Mouse (Mus musculus): ENCODE data around the gene Scn1b.

Gene Scn1b

DNA sequence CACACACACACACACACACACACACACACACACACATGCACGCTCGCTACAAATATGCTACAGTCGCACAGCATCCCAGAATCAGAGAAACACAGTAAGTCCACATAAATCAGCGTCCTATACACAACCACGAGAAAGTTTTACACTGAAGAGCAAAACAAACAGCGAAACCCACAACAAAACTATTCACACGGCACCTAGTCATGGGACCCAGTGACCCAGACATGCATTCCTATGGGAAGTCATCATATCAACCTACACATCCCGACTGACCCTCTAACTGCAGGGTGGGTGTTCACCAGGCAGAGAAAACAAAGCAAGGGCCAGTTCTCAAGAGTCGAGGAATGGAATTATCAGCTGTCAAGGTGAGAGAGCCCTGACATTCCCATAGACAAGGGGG is 22.5 kb upstream of the Scn1b start:
- no peak for DNase-seq

DNA sequence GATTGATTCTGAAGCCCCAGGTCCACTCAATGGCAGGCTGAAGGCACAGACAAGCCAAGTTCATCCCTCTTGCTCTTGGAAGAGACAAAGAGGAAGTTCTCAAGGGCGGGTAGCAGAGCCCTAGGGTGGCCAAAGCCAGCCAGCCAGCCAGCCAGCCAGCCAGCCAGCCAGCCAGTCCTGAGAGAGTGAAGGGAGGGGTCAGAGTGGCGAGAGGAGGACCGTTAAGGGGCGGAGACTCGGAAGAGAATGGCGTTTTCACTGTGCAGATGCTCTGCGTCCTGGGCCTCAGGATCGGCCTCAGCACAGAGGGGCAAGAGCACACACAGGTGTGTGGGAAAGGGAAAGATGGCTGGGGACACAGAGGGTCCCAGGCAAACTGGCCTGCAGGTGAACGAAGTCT is 22.0 kb upstream of the Scn1b start:
- DNase-seq, result peak; percentile 60 to 82

DNA sequence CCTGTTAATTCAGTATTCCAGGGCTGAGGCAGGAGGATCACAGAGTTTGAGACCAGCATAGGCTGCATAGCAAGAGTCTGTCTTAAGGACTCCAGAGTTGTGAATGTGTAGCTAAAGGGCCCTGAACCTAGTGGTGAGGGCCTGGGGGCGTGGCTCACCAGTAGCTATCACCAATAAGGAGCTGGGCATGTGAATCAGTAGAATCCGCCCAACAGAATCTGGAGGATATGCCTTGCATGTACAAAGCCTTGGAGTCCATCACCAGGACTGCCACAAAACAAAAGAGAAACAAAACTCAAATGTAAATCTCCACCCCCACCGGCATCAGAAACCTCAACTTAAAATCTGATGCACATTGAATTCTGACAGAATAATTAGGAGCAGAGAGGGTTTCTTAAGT is 21.3 kb upstream of the Scn1b start:
- no peak for DNase-seq

DNA sequence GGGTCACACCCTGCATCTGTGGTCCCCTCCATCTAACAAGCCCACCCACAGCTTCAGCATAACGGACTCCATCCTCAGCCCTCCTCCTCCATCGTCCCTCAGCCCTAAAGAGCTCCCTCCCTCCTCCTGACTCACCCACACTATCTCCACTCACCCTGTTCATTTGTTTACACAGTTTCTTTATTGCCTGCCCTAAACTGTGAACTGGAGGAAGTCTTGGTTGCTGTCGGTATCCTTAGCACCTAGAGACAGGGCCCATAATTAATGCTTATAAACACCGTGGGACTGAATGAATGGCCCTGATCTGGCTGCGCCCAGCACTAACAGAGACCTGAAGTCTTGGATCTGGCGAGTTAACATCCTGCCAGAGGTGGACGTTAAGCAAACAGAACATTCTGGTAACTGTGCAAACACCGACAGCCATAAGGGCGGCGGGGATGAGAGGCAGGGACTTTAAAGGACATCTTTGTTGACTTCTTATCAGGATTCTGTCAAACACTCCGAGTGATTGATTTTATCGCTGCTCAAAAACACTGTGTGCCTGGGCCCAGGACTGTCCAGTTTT is 18.9 kb upstream of the Scn1b start:
- no peak for DNase-seq

DNA sequence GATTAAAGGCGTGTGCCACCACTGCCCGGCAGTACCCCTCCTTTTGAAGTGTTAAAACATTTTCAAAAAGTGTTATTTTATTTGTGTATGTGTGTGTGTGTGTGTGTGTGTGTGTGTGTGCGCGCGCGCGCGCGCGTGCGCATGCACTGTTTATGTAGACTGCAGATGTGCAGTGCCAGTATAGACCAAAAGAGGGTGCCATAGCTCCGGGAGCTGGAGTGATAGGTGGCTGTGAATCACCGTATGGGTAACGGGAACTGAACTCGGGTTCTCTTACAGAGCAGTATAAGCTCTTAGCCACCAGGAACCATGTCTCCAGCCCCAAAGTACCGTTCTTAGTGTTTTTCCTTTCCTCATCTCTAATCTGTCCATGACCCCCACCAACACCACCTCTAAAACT is 18.1 kb upstream of the Scn1b start:
- no peak for DNase-seq

DNA sequence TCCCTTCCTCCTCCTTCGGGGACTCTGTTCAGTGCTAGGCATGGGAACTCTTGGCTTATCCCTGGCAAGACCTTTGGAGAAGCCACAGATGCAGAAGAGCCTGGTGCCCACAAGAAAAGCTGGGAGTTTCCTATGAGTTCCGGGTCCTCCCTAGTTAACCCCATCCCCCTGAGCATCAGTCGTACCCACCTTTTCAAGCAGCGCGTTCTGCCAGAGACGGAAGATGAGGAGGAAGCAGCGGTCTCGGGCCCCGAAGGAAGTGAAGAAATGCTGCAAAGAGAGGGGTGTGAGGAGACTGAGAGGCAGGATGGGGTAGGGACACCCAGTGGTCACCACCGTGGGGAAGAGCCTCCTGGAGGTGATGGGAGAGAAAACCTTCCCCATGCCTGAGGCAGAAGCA is 14.1 kb upstream of the Scn1b start:
- DNase-seq, result no peak

DNA sequence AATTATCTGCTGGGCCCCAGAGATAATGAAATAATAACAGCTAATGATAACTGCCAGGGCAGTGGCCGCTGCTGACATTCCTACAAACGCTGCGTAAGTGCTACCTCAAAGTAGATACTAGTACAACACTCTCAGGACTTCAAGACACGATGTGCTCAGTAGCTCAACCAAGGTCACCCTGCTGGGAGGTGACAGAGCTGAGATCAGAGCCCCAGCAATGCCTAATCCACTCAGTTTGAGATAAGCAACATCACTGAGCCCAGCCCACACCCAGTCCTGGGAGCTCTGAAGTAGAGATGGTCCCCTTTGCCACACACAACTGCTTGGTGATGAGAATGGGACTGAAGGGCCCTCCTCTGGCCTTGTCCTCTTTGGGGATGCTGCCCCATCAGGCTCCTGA is 13.5 kb upstream of the Scn1b start:
- no peak for DNase-seq

DNA sequence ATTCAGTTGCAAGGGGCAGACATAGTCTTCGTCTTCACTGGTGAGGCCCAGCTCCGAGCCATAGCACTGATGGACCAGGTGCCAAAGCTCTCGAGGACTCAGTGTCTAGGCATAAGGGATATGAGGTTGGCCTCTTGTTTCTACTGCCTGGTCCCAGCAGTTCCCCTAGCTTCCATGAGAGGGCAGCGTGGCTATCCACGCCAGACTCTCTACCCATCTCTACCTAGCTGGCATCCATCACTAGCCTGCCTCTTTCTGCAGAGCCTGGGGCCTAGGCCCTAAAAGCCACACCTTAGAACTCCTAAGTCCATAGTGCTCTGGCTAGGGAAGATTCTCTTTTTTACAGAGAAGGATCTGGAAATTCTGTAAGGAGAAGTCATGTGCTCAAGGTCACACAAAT is 13.0 kb upstream of the Scn1b start:
- DNase-seq, result peak; percentile 73 to 78

DNA sequence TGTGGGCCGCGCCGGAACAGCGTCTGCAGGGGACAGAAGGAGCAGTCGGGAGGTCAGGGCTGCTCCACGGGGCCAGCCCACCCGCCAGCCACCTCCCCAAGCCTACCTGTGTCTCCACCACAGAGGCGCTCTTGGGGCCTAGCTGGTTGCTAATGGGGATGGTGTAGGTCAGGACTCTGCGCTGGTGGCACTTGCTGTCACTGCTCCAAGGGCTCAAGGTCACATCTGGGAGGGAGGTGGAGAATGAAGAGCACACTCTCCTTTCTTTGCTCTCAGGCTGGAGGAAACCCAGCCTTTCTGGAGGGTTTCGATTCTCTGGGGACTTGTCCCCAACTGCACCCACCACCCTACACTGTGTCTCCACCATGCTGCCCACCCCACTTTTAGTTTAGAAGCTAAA is 8.9 kb upstream of the Scn1b start:
- no peak for DNase-seq

DNA sequence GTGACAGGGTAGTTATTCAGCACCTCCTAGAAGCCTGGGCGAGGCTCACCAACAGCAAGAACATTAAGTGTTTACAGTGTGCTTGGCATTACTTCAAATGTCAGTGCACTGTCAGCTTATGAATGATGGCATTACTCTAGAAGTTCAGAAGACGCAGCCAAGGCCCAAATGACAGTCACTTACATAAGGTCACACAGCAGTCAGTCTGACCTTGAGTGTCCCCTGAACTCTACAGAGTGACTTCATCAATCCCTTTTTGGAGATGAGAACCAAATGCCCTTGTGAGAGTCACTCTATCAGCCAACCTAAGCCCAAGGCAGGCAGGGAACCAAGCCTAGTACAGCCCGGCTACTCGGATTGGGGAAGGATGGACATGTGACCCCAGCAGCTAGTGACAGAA is 5.1 kb upstream of the Scn1b start:
- no peak for DNase-seq

DNA sequence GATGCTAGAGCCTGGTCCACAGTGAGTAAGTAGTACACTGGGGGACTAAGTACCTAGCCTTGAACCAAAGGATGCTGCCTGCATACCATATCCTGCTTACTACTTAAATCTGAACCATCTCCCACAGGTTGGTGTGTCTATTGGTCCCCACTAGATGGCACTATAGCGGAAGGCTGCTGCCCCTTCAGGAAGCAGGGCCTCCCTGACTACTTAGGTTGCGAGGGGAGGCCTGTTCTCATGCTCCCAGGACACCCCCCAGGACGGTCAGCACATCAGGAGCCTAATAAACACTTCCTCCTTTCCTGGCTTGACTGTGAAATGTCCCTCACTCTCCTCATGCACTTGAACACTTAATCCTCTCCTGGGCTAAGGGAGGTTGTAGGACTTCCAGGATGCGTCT is 4.0 kb upstream of the Scn1b start:
- peak; percentile 54 to 64 for DNase-seq

DNA sequence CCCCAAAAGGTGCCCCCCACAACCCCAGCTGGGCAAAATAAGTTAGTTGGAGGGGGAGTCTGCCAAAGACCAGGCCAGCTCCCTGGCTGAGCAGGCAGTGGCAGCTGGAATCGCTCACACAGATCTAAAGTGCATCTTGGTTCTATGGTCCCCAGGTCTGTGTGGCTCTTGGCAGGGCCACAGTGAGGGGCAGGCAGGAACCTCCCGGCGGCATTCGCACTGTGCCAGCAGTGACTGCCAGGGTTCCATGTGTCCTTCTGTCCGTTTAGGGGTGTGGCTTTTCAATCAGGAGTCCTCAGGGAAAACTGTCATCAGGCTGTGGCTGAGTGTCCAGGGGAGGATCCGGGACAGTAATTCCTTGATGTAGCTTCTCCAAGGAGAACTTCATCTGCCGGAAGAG is 3.4 kb upstream of the Scn1b start:
- no peak for DNase-seq

DNA sequence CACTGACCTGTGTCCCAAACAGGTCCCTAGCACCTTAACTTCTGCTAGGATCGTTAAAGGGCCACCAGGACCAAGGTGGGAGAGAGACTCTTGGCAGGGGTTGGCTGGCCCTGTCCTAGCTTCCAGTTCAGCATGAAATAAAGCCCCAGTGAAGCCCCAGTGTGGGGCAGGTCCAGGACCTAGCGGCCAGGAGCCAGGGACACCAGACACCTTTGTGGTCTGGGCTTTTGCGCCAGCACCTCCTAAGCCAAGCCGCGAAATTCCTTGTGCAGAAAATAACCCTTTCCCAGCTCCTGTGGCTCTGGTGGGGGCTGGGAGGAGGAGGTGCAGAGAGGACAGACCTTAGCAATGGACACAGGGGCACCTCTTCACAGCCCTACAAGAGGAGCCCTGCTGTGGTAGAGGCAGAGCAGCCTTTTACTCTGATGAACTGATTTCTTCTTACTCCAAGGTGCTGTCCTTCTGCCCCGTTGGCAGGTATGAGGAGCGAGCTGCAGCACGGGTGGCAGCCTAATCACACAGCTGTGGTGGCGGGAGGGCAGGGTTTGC is 1.4 kb upstream of the Scn1b start:
- DNase-seq, result no peak

DNA sequence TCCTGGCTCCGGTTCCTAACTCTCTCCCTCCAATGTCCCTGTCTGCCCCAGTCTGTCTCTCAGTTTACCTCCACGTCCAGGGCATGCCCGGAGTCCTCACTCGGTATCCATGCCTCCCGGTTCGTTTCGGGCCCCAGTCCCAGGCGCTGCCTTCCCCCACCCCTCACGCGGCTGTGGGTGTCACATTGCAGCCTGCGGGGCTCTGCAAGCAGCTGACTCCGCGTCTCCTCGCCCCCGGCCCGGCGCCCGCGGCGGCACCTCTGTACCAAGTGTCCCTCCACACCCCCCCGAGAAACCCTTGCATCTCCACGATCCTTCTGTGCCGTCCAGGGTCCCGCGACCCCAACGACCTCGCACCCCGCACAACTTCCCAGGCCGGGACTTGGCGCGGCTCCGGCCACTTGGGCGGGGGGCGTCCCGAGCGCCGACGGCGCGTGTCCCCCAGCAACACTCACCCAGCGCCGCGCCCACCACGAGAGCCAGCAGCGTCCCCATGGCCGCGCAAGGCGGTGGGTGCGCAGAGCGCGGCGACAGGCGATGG is 522 bp downstream of the Scn1b start:
- no peak for DNase-seq

DNA sequence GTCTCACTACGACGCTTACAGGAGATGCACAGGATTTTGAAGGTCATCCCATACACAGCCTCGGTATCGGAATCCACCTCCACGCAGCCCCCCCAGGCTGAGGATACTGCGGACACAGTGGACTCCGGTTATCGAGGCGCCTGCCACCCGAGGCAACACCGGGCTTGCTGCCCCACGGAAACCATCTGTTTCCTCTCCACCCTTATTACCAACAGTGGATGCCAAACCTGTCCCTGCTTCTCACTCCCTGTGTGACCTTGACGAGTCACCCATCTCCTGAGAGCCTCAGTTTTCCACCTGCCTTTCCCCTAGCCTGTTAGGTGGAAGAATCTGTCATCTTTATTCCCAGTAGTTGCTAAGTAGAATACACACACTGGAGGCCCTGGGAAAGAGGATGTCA is 1.7 kb downstream of the Scn1b start:
- no peak for DNase-seq

DNA sequence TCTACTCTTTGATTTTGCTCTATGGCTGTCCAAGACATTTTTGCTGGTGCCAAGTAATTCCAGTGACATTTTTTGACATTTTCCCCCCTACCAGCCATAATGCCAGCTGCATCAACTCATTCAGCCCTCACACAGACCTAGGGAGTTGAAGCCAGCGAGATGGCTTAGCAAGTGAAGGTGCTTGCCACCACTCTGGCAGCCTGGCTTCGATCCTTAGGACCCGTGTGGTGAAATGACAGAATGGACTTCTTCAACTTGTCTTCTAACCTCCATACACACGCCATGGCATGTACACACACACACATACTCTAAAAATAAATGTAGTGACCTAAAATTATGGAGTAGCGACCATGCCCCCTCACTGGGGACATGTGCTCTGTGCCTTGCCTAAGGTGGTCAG is 2.4 kb downstream of the Scn1b start:
- no peak for DNase-seq

DNA sequence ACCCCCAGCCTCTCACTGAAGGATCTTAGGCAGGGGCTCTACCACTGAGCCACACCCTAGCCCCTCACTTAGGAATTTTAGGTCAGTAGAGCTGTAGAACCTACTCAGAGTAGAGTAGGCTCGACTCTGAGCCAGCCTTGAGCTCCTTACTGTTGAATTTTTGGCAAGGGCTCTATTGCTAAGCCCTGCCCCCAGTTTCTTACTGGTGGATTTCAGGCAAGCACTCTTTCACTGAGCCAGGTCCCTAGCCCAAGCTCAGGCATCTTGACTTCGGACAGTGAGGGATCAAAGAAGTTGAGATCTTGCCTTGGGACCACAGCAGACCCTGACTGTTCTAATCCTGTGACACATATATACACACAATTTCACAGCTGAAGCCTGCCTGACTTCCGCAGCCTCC is 3.1 kb downstream of the Scn1b start:
- DNase-seq, result no peak

DNA sequence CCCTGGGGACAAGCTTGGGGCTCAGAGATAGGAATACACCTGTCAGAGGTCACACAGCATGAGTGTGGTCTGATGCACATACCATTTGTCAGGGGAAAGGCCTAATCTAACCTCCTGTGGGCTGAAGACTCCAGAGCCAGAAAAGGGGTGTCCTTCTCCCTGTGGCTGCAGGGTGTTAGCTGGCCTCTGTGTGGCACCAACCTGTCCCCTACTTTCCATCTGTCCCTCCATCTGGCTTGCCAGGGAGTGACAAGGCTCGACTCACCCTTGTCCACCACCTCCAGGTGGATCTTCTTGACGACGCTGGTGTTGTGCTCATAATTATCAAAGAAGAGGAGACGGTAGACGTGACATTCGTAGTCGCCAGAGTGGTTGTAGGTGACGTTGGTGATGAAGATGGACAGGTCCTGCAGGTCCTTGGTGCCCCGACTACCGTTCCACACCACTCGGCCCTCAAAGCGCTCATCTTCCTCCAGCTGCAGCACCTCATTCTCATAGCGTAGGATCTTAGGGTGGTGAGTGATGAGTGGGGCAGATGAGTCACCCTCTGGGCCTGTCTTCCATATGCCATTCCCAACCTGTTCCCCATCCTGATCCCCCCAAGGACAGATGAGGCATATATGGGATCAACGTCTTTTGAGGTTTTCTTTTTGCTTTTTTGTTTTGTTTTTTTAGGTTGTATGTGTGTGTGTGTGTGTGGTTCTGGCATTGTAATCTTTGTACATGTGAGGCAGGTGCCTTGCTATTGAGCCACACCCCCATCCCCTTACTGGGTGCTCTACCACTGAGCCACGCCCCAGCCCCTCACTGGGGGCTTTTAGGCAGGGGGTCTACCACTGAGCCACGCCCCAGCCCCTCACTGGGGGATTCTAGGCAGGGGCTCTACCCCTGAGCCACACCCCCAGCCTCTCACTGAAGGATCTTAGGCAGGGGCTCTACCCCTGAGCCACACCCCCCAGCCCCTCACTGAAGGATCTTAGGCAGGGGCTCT is 3.9 kb downstream of the Scn1b start:
- DNase-seq, result no peak

DNA sequence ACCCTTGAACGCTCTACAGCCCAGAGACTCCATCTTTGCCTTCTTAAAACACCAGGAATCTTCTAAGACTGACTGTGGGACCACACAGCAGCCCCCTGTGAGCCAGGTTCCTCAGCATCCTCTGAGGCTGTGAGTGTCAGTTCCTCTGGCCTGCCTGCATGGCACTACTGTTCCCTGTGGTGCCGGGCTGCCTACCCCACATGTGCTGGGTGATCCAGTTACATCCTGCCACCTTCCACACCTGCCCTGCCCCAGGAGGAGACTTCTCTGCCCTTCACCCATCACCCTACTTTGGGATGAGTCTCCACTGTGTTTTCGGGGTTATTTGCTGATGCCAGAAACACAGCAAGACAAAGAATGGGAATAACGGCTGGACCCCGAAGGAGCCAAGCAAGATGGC is 7.2 kb downstream of the Scn1b start:
- DNase-seq, result no peak

DNA sequence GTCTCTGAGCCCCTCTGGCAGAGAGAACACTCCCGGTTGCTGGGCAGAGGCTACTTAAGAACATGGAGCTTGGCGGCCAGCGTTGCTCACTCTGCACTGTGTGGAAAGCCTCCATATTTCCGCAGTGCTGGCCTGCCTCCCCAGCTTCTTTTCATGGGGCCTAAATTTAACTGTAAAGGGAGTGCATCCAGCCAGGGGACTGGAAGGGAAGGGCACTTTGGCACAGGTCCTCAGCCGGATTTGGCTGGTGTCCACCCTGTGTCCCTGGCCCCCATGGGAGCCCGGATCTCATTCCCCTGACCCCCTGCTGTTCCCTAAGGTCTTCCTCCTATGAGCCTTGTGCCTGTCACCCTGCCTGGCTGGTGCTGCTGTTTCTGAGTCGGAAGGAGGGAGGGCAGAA is 8.3 kb downstream of the Scn1b start:
- DNase-seq, result peak; percentile 59 to 76

DNA sequence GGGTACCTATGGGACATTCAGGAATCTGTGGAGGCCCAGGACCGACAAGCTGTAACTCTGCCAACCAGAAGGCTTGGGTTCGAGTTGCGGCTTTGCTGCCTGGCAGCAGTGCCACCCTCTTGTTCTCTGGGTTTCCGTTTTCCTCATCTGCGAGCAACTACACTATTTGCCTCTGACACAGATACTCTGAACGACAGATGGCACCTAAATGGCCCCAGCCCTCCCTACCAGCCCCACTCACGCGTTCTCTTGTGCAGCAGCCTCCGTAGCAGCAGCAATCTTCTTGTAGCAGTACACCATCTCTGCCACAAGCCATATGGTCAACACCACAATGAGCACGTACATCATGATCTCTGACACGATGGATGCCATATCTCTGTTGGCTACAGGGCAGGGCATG is 9.3 kb downstream of the Scn1b start:
- DNase-seq, result no peak

DNA sequence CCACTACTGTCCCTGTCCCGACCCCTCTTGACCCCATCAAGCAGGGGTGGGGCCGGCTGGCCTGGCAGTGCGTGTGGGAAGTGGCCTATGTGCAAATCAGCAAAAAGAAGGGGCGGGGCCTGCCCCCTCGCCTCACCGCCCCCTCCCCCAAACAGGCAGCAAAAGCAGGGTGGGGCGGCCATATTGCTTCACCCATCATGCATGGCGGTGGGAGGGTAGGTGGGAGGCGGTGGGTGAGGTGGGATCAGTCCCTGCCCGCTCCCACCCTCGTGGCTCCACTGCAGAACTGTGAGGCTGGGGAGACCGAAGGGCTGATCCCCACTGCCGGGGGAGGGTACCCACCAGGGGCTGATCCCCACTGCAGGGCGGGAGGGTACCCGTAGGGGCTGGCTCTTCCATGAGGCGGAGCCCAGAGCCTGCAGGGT is 10.1 kb downstream of the Scn1b start:
- DNase-seq, result peak; percentile 17 to 69

DNA sequence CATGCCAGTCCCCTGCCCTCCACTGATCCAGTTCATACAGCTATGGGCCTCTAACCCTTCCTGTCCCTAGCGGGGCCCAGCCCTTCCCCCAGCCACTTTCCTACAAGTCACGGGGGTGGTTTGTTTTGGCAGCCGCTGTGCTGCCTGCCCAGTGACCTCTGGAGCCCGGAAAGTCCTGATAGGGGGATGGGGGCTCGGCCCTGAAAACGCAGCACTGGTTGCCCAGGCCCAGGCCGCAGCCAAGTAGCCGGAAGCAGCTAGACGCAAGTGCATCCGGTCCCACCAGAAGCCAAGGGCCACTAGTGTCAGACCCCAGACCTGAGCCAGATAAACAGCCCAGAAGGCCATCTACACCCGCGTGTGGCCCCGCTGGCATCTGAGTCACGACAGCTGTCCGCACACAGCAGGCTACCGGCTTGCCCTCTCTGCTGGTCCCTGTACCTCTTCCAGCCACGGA is 11.2 kb downstream of the Scn1b start:
- peak; percentile 90 to 97 for DNase-seq

DNA sequence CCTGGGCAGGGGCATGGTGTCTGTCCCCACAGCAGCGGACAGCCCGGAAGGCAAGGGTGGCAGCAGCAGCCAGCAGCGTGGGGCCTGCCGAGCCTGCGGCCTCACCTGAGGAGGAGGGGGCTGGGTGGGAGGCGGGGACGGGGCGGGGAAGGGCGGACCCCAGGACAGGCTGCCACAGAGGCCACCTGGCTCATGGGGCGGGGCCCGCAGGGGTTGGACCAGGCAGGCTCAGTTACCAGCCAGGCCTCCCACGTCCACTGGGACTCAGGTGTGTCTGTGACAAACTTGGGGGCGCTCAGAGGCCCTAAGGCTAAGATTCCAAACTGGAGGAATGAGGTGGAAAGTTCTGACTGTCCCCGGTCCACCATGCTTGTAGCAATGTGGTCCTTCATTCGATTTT is 11.6 kb downstream of the Scn1b start, which contains the start of gene Hpn:
Gene Hpn (minus strand): TSS at position 109 of the 400 bp plus-strand sequence.
- peak; percentile 87 to 96 for DNase-seq
